39 mouse cellular contexts compared by ENCODE assay signal in genomic region chr2:129980608-129981007, GRCm38 (mm10). TPM values are rescaled to one million over a fixed set of nuclear protein-coding genes. Genes with fewer than 3 reads are reported as not detected.
"Had no signal": no experiment of that assay in that cellular context is flagged by ENCODE, and none has a peak within 500 bp of the region (broad histone marks: within the 10 kb centered on the region; RNA-seq: fewer than 3 reads in every experiment).

No protein-coding gene starts in this region.

- H3K9me3 ChIP-seq: heart, embryonic 10.5 days; heart, embryonic 12.5 days; heart, embryonic 13.5 days; heart, embryonic 15.5 days; hindbrain, embryonic 12.5 days; hindbrain, embryonic 13.5 days; hindbrain, embryonic 15.5 days; intestine, embryonic 15.5 days; kidney, embryonic 15.5 days had no signal

- H3K27me3 ChIP-seq: heart, embryonic 15.5 days; hindbrain, embryonic 12.5 days; hindbrain, embryonic 13.5 days; hindbrain, embryonic 15.5 days; intestine, embryonic 15.5 days; kidney, embryonic 15.5 days had no signal

- H3K27ac ChIP-seq: heart, embryonic 10.5 days; heart, embryonic 13.5 days; heart, embryonic 15.5 days; hindbrain, embryonic 12.5 days; hindbrain, embryonic 13.5 days; hindbrain, embryonic 14.5 days; hindbrain, embryonic 15.5 days; hindbrain, postnatal 0 days; intestine, embryonic 15.5 days; kidney, embryonic 15.5 days; kidney, postnatal 0 days; layer of hippocampus, adult 2 months; left cerebral cortex, adult 2 months had no signal

- ATAC-seq: hindbrain, embryonic 16.5 days; hindbrain, postnatal 0 days; inflammation-experienced regulatory T-cells, adult 6 months; intestine, embryonic 15.5 days; intestine, embryonic 16.5 days; intestine, postnatal 0 days had no signal

- H3K4me3 ChIP-seq: heart, embryonic 10.5 days; heart, embryonic 12.5 days; heart, embryonic 13.5 days; heart, embryonic 15.5 days; hindbrain, embryonic 12.5 days; hindbrain, embryonic 13.5 days; hindbrain, embryonic 15.5 days; intestine, embryonic 15.5 days; kidney, embryonic 15.5 days; layer of hippocampus, adult 2 months; left cerebral cortex, adult 2 months had no signal

- DNase-seq: heart, postnatal 10 days; heart, postnatal 14 days; heart, postnatal 36 days; heart, postnatal 4 days; kidney, adult 11 months; kidney, adult 18-20 months; kidney, adult 2 months; kidney, adult 9 months; kidney, postnatal 10 days; kidney, postnatal 14 days; kidney, postnatal 25 days; kidney, postnatal 4 days; layer of hippocampus, adult 9-11 months; layer of hippocampus, postnatal 36 days had no signal

- H3K36me3 ChIP-seq: heart, embryonic 10.5 days; heart, embryonic 12.5 days; heart, embryonic 13.5 days; heart, embryonic 15.5 days; hindbrain, embryonic 12.5 days; hindbrain, embryonic 13.5 days; hindbrain, embryonic 15.5 days; intestine, embryonic 15.5 days; kidney, embryonic 15.5 days had no signal

- H3K4me1 ChIP-seq: heart, embryonic 10.5 days; heart, embryonic 12.5 days; heart, embryonic 15.5 days; hindbrain, embryonic 12.5 days; hindbrain, embryonic 13.5 days; hindbrain, embryonic 15.5 days; intestine, embryonic 15.5 days; kidney, embryonic 15.5 days had no signal

RNA-seq across cellular contexts. Expression of gene Tgm3, which starts 31.5 kb away (rescaled TPM):
- total RNA-seq: hindbrain, postnatal 0 days had no signal
- polyA plus RNA-seq: heart, embryonic 10.5 days; heart, embryonic 11.5 days; heart, embryonic 13.5 days; heart, embryonic 14.5 days; heart, embryonic 15.5 days; heart, embryonic 16.5 days; heart, postnatal 0 days; hindbrain, embryonic 12.5 days; hindbrain, embryonic 13.5 days; hindbrain, embryonic 15.5 days; hindbrain, embryonic 16.5 days; inflammation-experienced regulatory T-cells, adult 6 months; intestine, embryonic 14.5 days; intestine, embryonic 15.5 days; kidney, embryonic 14.5 days; kidney, embryonic 15.5 days; kidney, embryonic 16.5 days; kidney, postnatal 0 days had no signal
